Mouse (Mus musculus): ENCODE results near the gene Ube2dnl2.

The Ube2dnl2 gene

DNA sequence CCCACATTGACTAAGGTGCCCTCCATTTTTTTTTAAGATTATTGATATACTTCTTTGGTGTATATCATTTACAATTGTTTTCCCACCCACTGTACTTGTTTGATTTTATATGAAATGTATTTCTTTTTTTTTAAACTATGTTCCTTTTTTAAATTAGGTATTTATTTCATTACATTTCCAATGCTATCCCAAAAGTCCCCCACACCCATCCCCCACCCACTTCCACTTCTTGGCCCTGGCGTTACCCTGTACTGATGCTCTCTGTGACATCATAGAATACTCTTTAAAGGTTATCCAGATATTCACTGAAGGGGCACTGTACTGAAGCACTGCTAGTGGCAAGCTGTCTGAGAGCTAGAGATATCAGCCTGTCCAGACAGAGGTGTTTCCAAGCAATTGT, at the start of gene Ube2dnl2:
Gene Ube2dnl2 (plus strand): TSS at position 301 of the 400 bp plus-strand sequence.
- DNase-seq (ENCODE audit: low read depth, low spot score), result no peak

GRCm38 (mm10) chrX:114895489-114895888, 11.9 kb upstream of the Ube2dnl2 start:
- no peak for DNase-seq (ENCODE audit: low read depth, low spot score)

GRCm38 (mm10) chrX:114897506-114897905, 9.9 kb upstream of the Ube2dnl2 start:
- no peak for DNase-seq (ENCODE audit: low read depth, low spot score)

GRCm38 (mm10) chrX:114903391-114903790, 4.0 kb upstream of the Ube2dnl2 start:
- no peak for DNase-seq (ENCODE audit: low read depth, low spot score)

DNA sequence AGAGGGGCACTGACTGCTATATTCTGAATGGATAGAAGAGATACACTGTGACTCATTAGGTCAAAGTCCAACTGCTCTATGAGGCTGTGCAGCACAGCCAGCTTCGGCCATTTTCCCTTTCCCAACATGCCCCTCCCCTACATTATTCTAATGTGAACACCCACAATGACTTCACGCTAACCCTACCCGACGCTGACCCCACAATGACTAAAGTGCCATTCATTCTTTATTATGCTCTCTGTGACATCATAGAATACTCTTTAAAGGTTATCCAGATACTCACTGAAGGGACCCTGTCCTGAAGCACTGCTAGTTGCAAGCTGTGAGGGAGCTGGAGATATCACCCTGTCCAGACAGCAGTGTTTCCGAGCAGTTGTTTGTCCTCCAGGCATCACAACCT, 2.7 kb upstream of the Ube2dnl2 start, which contains the start of gene Ube2dnl1:
Gene Ube2dnl1 (plus strand): TSS at position 301 of the 400 bp plus-strand sequence.
- no peak for DNase-seq (ENCODE audit: low read depth, low spot score)

DNA sequence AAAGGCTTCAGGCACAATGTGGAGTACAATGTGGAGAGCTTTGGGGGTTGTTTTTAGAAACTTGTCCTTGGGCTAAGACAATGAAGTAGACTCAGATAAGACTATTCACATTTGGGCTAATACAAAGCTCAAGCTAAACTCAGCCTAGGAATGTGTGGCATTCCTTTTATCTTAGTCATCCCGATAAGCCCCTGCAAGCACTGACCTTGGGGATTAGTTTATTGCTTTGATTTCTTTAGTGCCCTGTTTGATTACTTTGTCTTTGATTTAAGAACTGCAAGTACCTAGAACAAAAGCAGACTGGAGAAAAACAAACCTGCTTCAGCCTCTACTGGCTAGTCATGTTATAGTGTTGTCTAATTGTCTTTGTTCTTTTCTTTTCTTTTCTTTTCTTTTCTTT, 47.7 kb downstream of the Ube2dnl2 start:
- DNase-seq (ENCODE audit: low read depth, low spot score), result no peak
